Mouse (Mus musculus) intestine, embryonic 16.5 days (tissue): ENCODE results near the gene Gm49486. TPM values are rescaled to one million over a fixed set of nuclear protein-coding genes. Genes with fewer than 3 reads are reported as not detected.
A peak's percentile ranks its signal among the peaks of the same experiment; 100 is the strongest.
"Not testable (repeated sequence)": the region's sequence is repeated elsewhere in the genome, so short reads cannot be mapped to it uniquely, and the experiment has no call there.

Experiments used
- ATAC-seq: fragments of 200-750 bp; cut with Nextera tagmentation; 2 replicates; pipeline ENCODE4 v1.8.0; 2017; ENCODE audit warnings: moderate TSS enrichment, moderate library complexity
- H3K27ac ChIP-seq: fragments of 300-500 bp; sonication (generic); 2 replicates; pipeline ENCODE4 v1.5.1; 2014; ENCODE audit warnings: mild to moderate bottlenecking, low read length
- H3K27me3 ChIP-seq: fragments of 300-500 bp; sonication (generic); replicated peaks from 2 replicates; pipeline ENCODE4 v1.6.1; 2014; ENCODE audit warnings: low read length, control low read depth, mixed read lengths; ENCODE audit not compliant: control insufficient read depth, insufficient read depth
- H3K36me3 ChIP-seq: fragments of 300-500 bp; sonication (generic); 2 replicates; pipeline ENCODE4 v1.6.1; 2014; ENCODE audit warnings: low read length, control low read depth; ENCODE audit not compliant: control insufficient read depth, insufficient read depth
- H3K4me1 ChIP-seq: fragments of 300-500 bp; sonication (generic); 2 replicates; pipeline ENCODE4 v1.6.1; 2014; ENCODE audit warnings: low read length, control low read depth, mixed read lengths; ENCODE audit not compliant: control insufficient read depth, insufficient read depth
- H3K4me2 ChIP-seq: fragments of 300-500 bp; sonication (generic); 2 replicates; pipeline ENCODE4 v1.6.1; 2014; ENCODE audit warnings: low read depth, low read length, control low read depth
- H3K4me3 ChIP-seq: fragments of 300-500 bp; sonication (generic); 2 replicates; pipeline ENCODE4 v1.5.1; 2014; ENCODE audit warnings: mild to moderate bottlenecking, low read length
- H3K9ac ChIP-seq: fragments of 300-500 bp; sonication (generic); 2 replicates; pipeline ENCODE4 v1.6.1; 2014; ENCODE audit warnings: low read depth, low read length
- H3K9me3 ChIP-seq: fragments of 300-500 bp; sonication (generic); 2 replicates; pipeline ENCODE4 v1.6.1; 2016; ENCODE audit warnings: low read length, control low read depth; ENCODE audit not compliant: control insufficient read depth
- WGBS: fragments of 180-500 bp; shearing (Covaris S2); extraction: QIAGEN DNeasy Blood & Tissue Kit; methylation state at CpG from one replicate; pipeline ENCODE4 v1.1.7; 2014; 5-methylcytosine and 5-hydroxymethylcytosine counted together
- polyA plus RNA-seq: library from polyadenylated mRNA; unstranded; fragments of >200 nt; fragmentation: Nextera tagmentation; extraction: Ambion mirVana; gene quantifications from 2 replicates; pipeline ENCODE4 v1.2.1, GENCODE M21; 2015

Gm49486 gene
- polyA plus RNA-seq, 1 experiment from 2014 or later = 0.32 TPM

GRCm38 (mm10) chr15:79219572-79219971 lies 9.6 kb upstream of the Gm49486 start:
- Histone ChIP-seq H3K9me3 (no peaks in the 10 kb centered on the region), H3K4me3 (no peak overlapping the region), H3K4me1 (no peaks in the 10 kb centered on the region), H3K27me3 (no peaks in the 10 kb centered on the region; the same call in 1 of the 2 replicates), H3K27ac (no peak overlapping the region), H3K9ac (no peak overlapping the region), H3K36me3 (no peaks in the 10 kb centered on the region), H3K4me2 (no peak overlapping the region)
- WGBS = 6% methylated on average over 1 of the region's 1 CpGs
- ATAC-seq = no peak

- 14% methylated on average over 5 of the region's 5 CpGs for WGBS
- H3K27ac ChIP-seq = no peak overlapping the region
- no peak overlapping the region for H3K4me3 ChIP-seq
- no peaks in the 10 kb centered on the region for H3K4me1 ChIP-seq
- no peaks in the 10 kb centered on the region for H3K36me3 ChIP-seq
- no peaks in the 10 kb centered on the region for H3K9me3 ChIP-seq
- ATAC-seq = no peak
- H3K9ac ChIP-seq = no peak overlapping the region
- H3K4me2 ChIP-seq = no peak overlapping the region
- no peaks in the 10 kb centered on the region for H3K27me3 ChIP-seq
Measured at GRCm38 (mm10) chr15:79223641-79224040, 5.5 kb upstream of the Gm49486 start.

- Histone ChIP-seq H3K27me3 (no peaks in the 10 kb centered on the region), H3K4me2 (no peak overlapping the region), H3K9ac (no peak overlapping the region), H3K9me3 (no peaks in the 10 kb centered on the region), H3K4me3 (no peak overlapping the region), H3K27ac (no peak overlapping the region), H3K4me1 (no peaks in the 10 kb centered on the region), H3K36me3 (no peaks in the 10 kb centered on the region)
- ATAC-seq = peak; percentile 27; the same call in 1 of the 2 replicates
- 11% methylated on average over 5 of the region's 5 CpGs for WGBS
Measured at GRCm38 (mm10) chr15:79224685-79225084, 4.5 kb upstream of the Gm49486 start.

- not testable (repeated sequence) for ATAC-seq, H3K9ac ChIP-seq, H3K4me1 ChIP-seq, H3K27me3 ChIP-seq, H3K4me3 ChIP-seq, H3K9me3 ChIP-seq, H3K36me3 ChIP-seq, H3K27ac ChIP-seq, H3K4me2 ChIP-seq
- WGBS = 53% methylated on average over 2 of the region's 2 CpGs
Measured at GRCm38 (mm10) chr15:79225780-79226179, 3.4 kb upstream of the Gm49486 start.

GRCm38 (mm10) chr15:79235268-79235667 lies 6.1 kb downstream of the Gm49486 start:
- Histone ChIP-seq H3K4me2 (no peak overlapping the region), H3K9ac (no peak overlapping the region), H3K4me3 (no peak overlapping the region), H3K27me3 (no peaks in the 10 kb centered on the region), H3K27ac (peak overlapping the region; percentile 54), H3K4me1 (peaks cover 5% of the 10 kb centered on the region), H3K36me3 (peaks cover 13% of the 10 kb centered on the region), H3K9me3 (no peaks in the 10 kb centered on the region)
- ATAC-seq = peak; percentile 71
- WGBS = 72% methylated on average over 9 of the region's 9 CpGs

GRCm38 (mm10) chr15:79238036-79238435 lies 8.8 kb downstream of the Gm49486 start:
- Histone ChIP-seq H3K4me1 (peaks cover 5% of the 10 kb centered on the region), H3K27me3 (no peaks in the 10 kb centered on the region), H3K4me3 (no peak overlapping the region), H3K4me2 (no peak overlapping the region), H3K9ac (no peak overlapping the region), H3K27ac (no peak overlapping the region), H3K9me3 (no peaks in the 10 kb centered on the region), H3K36me3 (peaks cover 18% of the 10 kb centered on the region)
- ATAC-seq = no peak
- WGBS = 73% methylated on average over 6 of the region's 6 CpGs

- no peak overlapping the region for H3K9ac ChIP-seq
- no peak overlapping the region for H3K4me2 ChIP-seq
- peak; percentile 30; the same call in 1 of the 2 replicates for ATAC-seq
- no peaks in the 10 kb centered on the region for H3K27me3 ChIP-seq
- H3K36me3 ChIP-seq = peaks cover 31% of the 10 kb centered on the region
- 75% methylated on average over 13 of the region's 13 CpGs for WGBS
- H3K27ac ChIP-seq = no peak overlapping the region
- no peaks in the 10 kb centered on the region; the same call in none of the 2 replicates for H3K4me1 ChIP-seq
- no peaks in the 10 kb centered on the region for H3K9me3 ChIP-seq
- H3K4me3 ChIP-seq = no peak overlapping the region
Measured at GRCm38 (mm10) chr15:79242574-79243233, 13.5 kb downstream of the Gm49486 start.

GRCm38 (mm10) chr15:79243234-79244042 lies 14.2 kb downstream of the Gm49486 start:
- no peaks in the 10 kb centered on the region; the same call in none of the 2 replicates for H3K4me1 ChIP-seq
- no peak overlapping the region for H3K4me2 ChIP-seq
- ATAC-seq = peak; percentile 97
- H3K4me3 ChIP-seq = no peak overlapping the region
- 0 out of 2 replicates have a peak overlapping the region, but pooled peaks have one; percentile 21 for H3K9ac ChIP-seq
- H3K9me3 ChIP-seq = no peaks in the 10 kb centered on the region
- 21% methylated on average over 10 of the region's 10 CpGs for WGBS
- H3K36me3 ChIP-seq = peaks cover 31% of the 10 kb centered on the region
- H3K27me3 ChIP-seq = no peaks in the 10 kb centered on the region
- H3K27ac ChIP-seq = no peak overlapping the region

- H3K36me3 ChIP-seq = peaks cover 31% of the 10 kb centered on the region
- H3K9ac ChIP-seq = no peak overlapping the region
- no peaks in the 10 kb centered on the region for H3K9me3 ChIP-seq
- H3K4me1 ChIP-seq = no peaks in the 10 kb centered on the region; the same call in none of the 2 replicates
- no peak overlapping the region for H3K4me3 ChIP-seq
- ATAC-seq = no peak
- 78% methylated on average over 7 of the region's 7 CpGs for WGBS
- H3K4me2 ChIP-seq = no peak overlapping the region
- no peaks in the 10 kb centered on the region for H3K27me3 ChIP-seq
- 0 out of 2 replicates have a peak overlapping the region, but pooled peaks have one; percentile 17 for H3K27ac ChIP-seq
Measured at GRCm38 (mm10) chr15:79244071-79244893, 15.1 kb downstream of the Gm49486 start.
